Mouse (Mus musculus) spleen, adult 2 months (tissue): Measurements from ENCODE around the gene Trappc6b.

Experiments
- CTCF ChIP-seq: fragments of 200-500 bp; IDR thresholded peaks from 2 replicates; pipeline ENCODE4 v1.5.1; 2011; ENCODE audit warnings: mild to moderate bottlenecking, inconsistent platforms; ENCODE audit not compliant: insufficient read depth, insufficient read length, insufficient replicate concordance; ENCODE audit errors: extremely low read depth
- POLR2A ChIP-seq: fragments of 200-500 bp; IDR thresholded peaks from 2 replicates; pipeline ENCODE4 v1.6.1; 2011; ENCODE audit warnings: low read depth, low read length, inconsistent platforms

- TF ChIP-seq POLR2A: no peak
- no peak for TF ChIP-seq CTCF
Measured at GRCm38 (mm10) chr12:59060322-59060721, 950 bp downstream of the Trappc6b start.
